Mouse (Mus musculus) CH12.LX (cell line): Measurements from ENCODE around the gene Zfp52. TPM values are rescaled to one million over a fixed set of nuclear protein-coding genes. Genes with fewer than 3 reads are reported as not detected.

Source experiments
- DNase-seq: peaks from one replicate; pipeline ENCODE4 v3.0.0-alpha.2; 2013; ENCODE audit errors: extremely low read depth
- H3K27ac ChIP-seq: 2 replicates; pipeline ENCODE4 v1.5.1; 2012; ENCODE audit warnings: low read depth, mild to moderate bottlenecking, control low read depth, moderate library complexity; ENCODE audit not compliant: insufficient read depth
- H3K27me3 ChIP-seq: replicated peaks from 2 replicates; pipeline ENCODE3; 2012; ENCODE audit warnings: inconsistent platforms
- H3K36me3 ChIP-seq, 2 experiments: replicated peaks in 1 of 2; 2 replicates each; pipeline versions ENCODE3 to v1.6.1; 2012; ENCODE audit warnings: inconsistent platforms in 1 of 2, low read length in 1 of 2, mild to moderate bottlenecking in 1 of 2, mixed read lengths in 1 of 2, moderate library complexity in 1 of 2; ENCODE audit not compliant: control insufficient read depth in 1 of 2, insufficient read depth in 1 of 2
- H3K4me1 ChIP-seq, 2 experiments: 2 replicates each; pipeline ENCODE4 v1.6.1; 2012; ENCODE audit warnings: inconsistent platforms in 1 of 2, moderate library complexity in 1 of 2; ENCODE audit not compliant: insufficient read depth in 2 of 2, control insufficient read depth in 1 of 2
- H3K4me2 ChIP-seq: 2 replicates; pipeline ENCODE4 v1.6.1; 2012; ENCODE audit warnings: low read depth, mild to moderate bottlenecking, control low read depth; ENCODE audit not compliant: poor library complexity, insufficient read depth, severe bottlenecking
- H3K4me3 ChIP-seq, 3 experiments: fragments of 150-350 bp in 1 of 3; sonication (generic) in 1 of 3; replicated peaks in 1 of 3; 2 replicates each; pipeline versions ENCODE3 to v1.5.1; 2011 to 2012; ENCODE audit warnings: low read depth in 2 of 3, low read length in 2 of 3, mild to moderate bottlenecking in 2 of 3, moderate library complexity in 2 of 3, control low read depth in 1 of 3, improper control_type of control experiment in 1 of 3, inconsistent platforms in 1 of 3, mixed read lengths in 1 of 3; ENCODE audit not compliant: poor library complexity in 1 of 3
- H3K79me2 ChIP-seq: replicated peaks from 2 replicates; pipeline ENCODE4 v1.6.1; 2012; ENCODE audit warnings: mild to moderate bottlenecking, moderate library complexity; ENCODE audit not compliant: control insufficient read depth, poor library complexity, insufficient read depth, severe bottlenecking; ENCODE audit errors: extremely low read depth
- H3K9ac ChIP-seq: 2 replicates; pipeline ENCODE4 v1.6.1; 2012; ENCODE audit warnings: low read depth, mild to moderate bottlenecking, control low read depth, moderate library complexity; ENCODE audit not compliant: insufficient read depth
- H3K9me3 ChIP-seq: replicated peaks from 2 replicates; pipeline ENCODE3; 2012; ENCODE audit warnings: low read length, inconsistent platforms, mixed read lengths
- BHLHE40 ChIP-seq: IDR thresholded peaks from 2 replicates; pipeline ENCODE4 v1.6.1; 2011; ENCODE audit warnings: mild to moderate bottlenecking, low read depth, low read length, improper control_type of control experiment
- CHD1 ChIP-seq: IDR thresholded peaks from 2 replicates; pipeline ENCODE4 v1.6.1; 2012; ENCODE audit warnings: low read depth, low read length, improper control_type of control experiment, inconsistent platforms
- CHD2 ChIP-seq: IDR thresholded peaks from 2 replicates; pipeline ENCODE4 v1.6.1; 2011; ENCODE audit warnings: low read length, improper control_type of control experiment
- CTCF ChIP-seq, 2 experiments: IDR thresholded peaks in 1 of 2; conservative IDR thresholded peaks in 1 of 2; 2 replicates each; pipeline ENCODE4 v1.5.1; 2011 to 2012; ENCODE audit warnings: low read depth in 2 of 2, low read length in 2 of 2, improper control_type of control experiment in 1 of 2, inconsistent platforms in 1 of 2, mild to moderate bottlenecking in 1 of 2, moderate library complexity in 1 of 2
- E2F4 ChIP-seq: IDR thresholded peaks from 2 replicates; pipeline ENCODE4 v1.6.1; 2011; ENCODE audit warnings: low read depth, low read length, improper control_type of control experiment; ENCODE audit not compliant: insufficient replicate concordance
- ELF1 ChIP-seq: IDR thresholded peaks from 2 replicates; pipeline ENCODE4 v1.6.1; 2014; ENCODE audit warnings: low read depth, mild to moderate bottlenecking, inconsistent platforms, low read length, improper control_type of control experiment
- EP300 ChIP-seq: IDR thresholded peaks from 2 replicates; pipeline ENCODE4 v1.6.1; 2011; ENCODE audit warnings: low read length, improper control_type of control experiment
- ETS1 ChIP-seq: conservative IDR thresholded peaks from 2 replicates; pipeline ENCODE4 v1.6.1; 2012; ENCODE audit warnings: low read depth, mild to moderate bottlenecking, inconsistent platforms, low read length, improper control_type of control experiment, moderate library complexity
- GABPA ChIP-seq: IDR thresholded peaks from 2 replicates; pipeline ENCODE4 v1.6.1; 2012; ENCODE audit warnings: low read depth, low read length, improper control_type of control experiment, inconsistent platforms; ENCODE audit not compliant: insufficient replicate concordance
- HCFC1 ChIP-seq: IDR thresholded peaks from 2 replicates; pipeline ENCODE4 v1.6.1; 2012; ENCODE audit warnings: low read depth, mild to moderate bottlenecking, inconsistent platforms, low read length, improper control_type of control experiment
- IRF4 ChIP-seq: IDR thresholded peaks from 2 replicates; pipeline ENCODE4 v1.6.1; 2014; ENCODE audit warnings: low read depth, mild to moderate bottlenecking, inconsistent platforms, low read length, improper control_type of control experiment
- JUN ChIP-seq: IDR thresholded peaks from 2 replicates; pipeline ENCODE4 v1.6.1; 2011; ENCODE audit warnings: low read depth, mild to moderate bottlenecking, low read length, improper control_type of control experiment, moderate library complexity; ENCODE audit not compliant: insufficient read depth
- JUND ChIP-seq: conservative IDR thresholded peaks from 2 replicates; pipeline ENCODE4 v1.6.1; 2011; ENCODE audit warnings: low read depth, low read length, improper control_type of control experiment
- KAT2A ChIP-seq: IDR thresholded peaks from 2 replicates; pipeline ENCODE4 v1.6.1; 2012; ENCODE audit warnings: low read length, improper control_type of control experiment, inconsistent platforms; ENCODE audit not compliant: insufficient replicate concordance
- MAFK ChIP-seq: IDR thresholded peaks from 2 replicates; pipeline ENCODE4 v1.6.1; 2011; ENCODE audit warnings: low read length, improper control_type of control experiment; ENCODE audit not compliant: insufficient replicate concordance
- MAX ChIP-seq: IDR thresholded peaks from 2 replicates; pipeline ENCODE4 v1.6.1; 2011; ENCODE audit warnings: low read length, improper control_type of control experiment
- MAZ ChIP-seq: IDR thresholded peaks from 2 replicates; pipeline ENCODE4 v1.6.1; 2012; ENCODE audit warnings: low read depth, mild to moderate bottlenecking, inconsistent platforms, low read length, improper control_type of control experiment, moderate library complexity
- MEF2A ChIP-seq: IDR thresholded peaks from 2 replicates; pipeline ENCODE4 v1.6.1; 2014; ENCODE audit warnings: low read depth, mild to moderate bottlenecking, inconsistent platforms, low read length, improper control_type of control experiment, borderline replicate concordance
- MXI1 ChIP-seq: IDR thresholded peaks from 2 replicates; pipeline ENCODE4 v1.6.1; 2011; ENCODE audit warnings: mild to moderate bottlenecking, low read depth, low read length, improper control_type of control experiment
- MYC ChIP-seq: IDR thresholded peaks from 2 replicates; pipeline ENCODE4 v1.6.1; 2011; ENCODE audit warnings: low read depth, mild to moderate bottlenecking, improper control_type of control experiment, low read length
- NELFE ChIP-seq: IDR thresholded peaks from 2 replicates; pipeline ENCODE4 v1.6.1; 2011; ENCODE audit warnings: low read depth, low read length, improper control_type of control experiment
- NRF1 ChIP-seq: IDR thresholded peaks from 2 replicates; pipeline ENCODE4 v1.6.1; 2014; ENCODE audit warnings: low read depth, mild to moderate bottlenecking, inconsistent platforms, low read length, improper control_type of control experiment, moderate library complexity
- POLR2A ChIP-seq: IDR thresholded peaks from 2 replicates; pipeline ENCODE4 v1.6.1; 2011; ENCODE audit warnings: low read depth, mild to moderate bottlenecking, improper control_type of control experiment, low read length
- POLR2AphosphoS2 ChIP-seq: IDR thresholded peaks from 2 replicates; pipeline ENCODE4 v1.6.1; 2011; ENCODE audit warnings: low read depth, low read length, improper control_type of control experiment
- RAD21 ChIP-seq: IDR thresholded peaks from 2 replicates; pipeline ENCODE4 v1.6.1; 2011; ENCODE audit warnings: low read depth, mild to moderate bottlenecking, low read length, improper control_type of control experiment, moderate library complexity
- RCOR1 ChIP-seq: conservative IDR thresholded peaks from 2 replicates; pipeline ENCODE4 v1.6.1; 2012; ENCODE audit warnings: low read depth, mild to moderate bottlenecking, inconsistent platforms, low read length, improper control_type of control experiment
- SIN3A ChIP-seq: IDR thresholded peaks from 2 replicates; pipeline ENCODE4 v1.6.1; 2012; ENCODE audit warnings: low read length, improper control_type of control experiment, inconsistent platforms
- SMC3 ChIP-seq: IDR thresholded peaks from 2 replicates; pipeline ENCODE4 v1.6.1; 2011; ENCODE audit warnings: low read depth, low read length, improper control_type of control experiment
- TBP ChIP-seq: conservative IDR thresholded peaks from 2 replicates; pipeline ENCODE4 v1.6.1; 2011; ENCODE audit warnings: low read depth, low read length, improper control_type of control experiment
- TCF12 ChIP-seq: IDR thresholded peaks from 2 replicates; pipeline ENCODE4 v1.6.1; 2014; ENCODE audit warnings: low read depth, mild to moderate bottlenecking, inconsistent platforms, low read length, improper control_type of control experiment
- UBTF ChIP-seq: IDR thresholded peaks from 2 replicates; pipeline ENCODE4 v1.6.1; 2012; ENCODE audit warnings: low read depth, mild to moderate bottlenecking, inconsistent platforms, low read length, improper control_type of control experiment, moderate library complexity
- USF1 ChIP-seq: IDR thresholded peaks from 2 replicates; pipeline ENCODE4 v1.6.1; 2014; ENCODE audit warnings: low read depth, mild to moderate bottlenecking, inconsistent platforms, low read length, improper control_type of control experiment
- USF2 ChIP-seq: conservative IDR thresholded peaks from 2 replicates; pipeline ENCODE4 v1.6.1; 2011; ENCODE audit warnings: low read depth, low read length, improper control_type of control experiment
- ZC3H11A ChIP-seq: IDR thresholded peaks from 2 replicates; pipeline ENCODE4 v1.6.1; 2012; ENCODE audit warnings: low read depth, mild to moderate bottlenecking, inconsistent platforms, low read length, improper control_type of control experiment
- ZKSCAN1 ChIP-seq: IDR thresholded peaks from 2 replicates; pipeline ENCODE4 v1.6.1; 2012; ENCODE audit warnings: low read depth, inconsistent platforms, low read length, improper control_type of control experiment, borderline replicate concordance
- ZMIZ1 ChIP-seq: IDR thresholded peaks from 2 replicates; pipeline ENCODE4 v1.6.1; 2012; ENCODE audit warnings: low read depth, mild to moderate bottlenecking, inconsistent platforms, low read length, improper control_type of control experiment
- ZNF384 ChIP-seq: IDR thresholded peaks from 2 replicates; pipeline ENCODE4 v1.6.1; 2012; ENCODE audit warnings: low read depth, low read length, improper control_type of control experiment, inconsistent platforms
- dilution Hi-C: fragments of 300-500 bp; cut with MboI; formaldehyde crosslinking; loops from 2 replicates; pipeline ENCODE4 v1.14.3; 2020; ENCODE audit warnings: low sequenced_read_pairs; ENCODE audit not compliant: extremely low pct_unique_long_range_greater_than_20kb, extremely low pct_ligation_motif_present
- in situ Hi-C: fragments of 300-500 bp; cut with MboI; formaldehyde crosslinking; loops from 3 replicates; pipeline ENCODE4 v1.14.3; 2019; ENCODE audit warnings: low sequenced_read_pairs, low pct_ligation_motif_present, low pct_unique_long_range_greater_than_20kb, mixed read lengths
- polyA plus RNA-seq: library from polyadenylated mRNA; unstranded; fragments of >175 nt; gene quantifications from 2 replicates; pipeline ENCODE4 v1.2.1, GENCODE M21; 2012; ENCODE audit warnings: low read depth; ENCODE audit not compliant: insufficient read length
- total RNA-seq, 2 experiments: library from RNA; depleted of rRNA; stranded (reverse); fragments of 300-350 nt in 1 of 2; fragments of >200 nt in 1 of 2; gene quantifications; 2 replicates each; pipeline ENCODE4 v1.2.3; 2012 to 2014

The Zfp52 gene
- 8.6 and 9.6 TPM in 2 replicates for total RNA-seq (2012; rRNA removed)
- 15.4 and 16.3 TPM in 2 replicates for total RNA-seq (2014; rRNA removed)
- polyA plus RNA-seq, result 5.9 and 6.4 TPM in 2 replicates

DNA sequence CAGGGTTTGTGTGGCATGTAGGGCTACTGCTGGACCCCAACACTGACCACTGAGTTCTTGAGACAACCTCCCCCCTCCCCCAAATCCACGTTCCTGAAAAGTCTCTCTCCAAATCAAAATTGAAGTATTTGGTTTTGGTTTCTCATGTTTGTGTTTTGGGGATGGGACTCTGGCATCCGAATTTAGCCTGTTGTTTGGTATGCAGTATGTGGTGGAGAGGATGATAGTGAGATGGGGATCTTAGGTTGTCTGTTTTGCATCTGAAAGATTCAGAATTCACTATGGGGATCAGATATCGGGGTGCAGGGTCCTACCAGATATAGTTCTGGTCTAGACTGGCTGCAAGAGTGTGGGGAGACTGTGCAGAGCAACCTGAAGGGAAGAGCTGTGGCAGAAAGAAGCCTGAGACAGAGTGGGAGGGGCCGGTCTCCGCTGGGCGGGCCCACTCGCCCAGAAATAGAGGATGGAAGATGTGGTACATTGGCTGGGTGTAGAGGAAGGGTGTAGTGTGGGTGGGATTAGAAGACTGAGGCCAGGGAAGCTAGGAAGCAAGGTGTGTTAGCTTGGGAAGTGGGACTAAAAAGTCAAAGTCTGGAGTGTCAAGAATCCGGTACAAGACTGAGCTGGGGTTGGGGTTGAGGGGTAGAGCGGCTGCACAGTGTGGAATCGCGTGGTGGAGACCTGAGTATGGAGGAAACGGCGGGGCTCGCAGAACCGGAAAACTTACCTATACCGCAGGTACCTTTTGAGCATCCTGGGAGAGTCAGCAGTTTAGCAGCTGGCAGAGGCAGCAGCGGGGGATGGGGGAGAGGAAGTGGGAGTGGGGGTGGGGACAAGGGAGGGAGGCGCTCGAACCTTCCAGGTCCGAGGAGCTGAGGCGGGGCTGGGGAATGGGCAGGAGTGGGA is at the start of gene Zfp52:
Gene Zfp52, plus strand, starts transcription at position 444 of the 906 bp plus-strand sequence.
- Histone ChIP-seq H3K9ac (peak within 1 kb of the TSS; percentile 83), H3K27me3 (no peaks in the 10 kb centered on the region), H3K4me1 (peaks cover 4 to 29% of the 10 kb centered on the region in 2 experiments; a peak in 3 of 4 replicates), H3K4me2 (peak within 1 kb of the TSS; percentile 99), H3K36me3 (peaks cover 0 to 16% of the 10 kb centered on the region in 2 experiments), H3K27ac (peak within 1 kb of the TSS; percentile 95), H3K9me3 (no peaks in the 10 kb centered on the region), H3K4me3 (peak within 1 kb of the TSS; percentile 73 to 97 (median 79)), H3K79me2 (peaks cover 13% of the 10 kb centered on the region)
- in situ Hi-C loops (no loop called here), dilution Hi-C loops (no loop called here)
- DNase-seq, result peak; percentile 79
- TF ChIP-seq ELF1, result peak; percentile 0; the same call in 1 of the 2 replicates
- no peak for TF ChIP-seq POLR2AphosphoS2
- 0 out of 2 replicates have a peak, but pooled peaks have one; percentile 44 for TF ChIP-seq NELFE
- peak; percentile 75 for TF ChIP-seq POLR2A
- TF ChIP-seq BHLHE40, result peak; percentile 21; the same call in 1 of the 2 replicates
- no peak for TF ChIP-seq USF1
- peak; percentile 46; the same call in 1 of the 2 replicates for TF ChIP-seq SIN3A
- 0 out of 2 replicates have a peak, but pooled peaks have one; percentile 19 for TF ChIP-seq MAX
- TF ChIP-seq NRF1, result no peak
- no peak; the same call in 1 of the 2 replicates for TF ChIP-seq RAD21
- TF ChIP-seq TBP, result no peak
- TF ChIP-seq USF2, result no peak
- TF ChIP-seq MYC, result no peak
- peak; percentile 20 for TF ChIP-seq MEF2A
- no peak for TF ChIP-seq E2F4
- no peak for TF ChIP-seq CHD1
- peak; percentile 38; the same call in 1 of the 2 replicates for TF ChIP-seq EP300
- TF ChIP-seq ZC3H11A, result no peak
- no peak for TF ChIP-seq UBTF
- TF ChIP-seq GABPA, result no peak
- TF ChIP-seq ETS1, result peak; percentile 69
- TF ChIP-seq MAFK, result peak; percentile 78; the same call in 1 of the 2 replicates
- TF ChIP-seq RCOR1, result no peak; the same call in 1 of the 2 replicates
- no peak for TF ChIP-seq MAZ
- no peak for TF ChIP-seq KAT2A
- peak; percentile 21 for TF ChIP-seq MXI1
- TF ChIP-seq JUND, result no peak
- TF ChIP-seq CTCF (conservative IDR thresholded peaks at IDR 0.05 in 1 of 2, IDR thresholded peaks at IDR 0.05 in 1 of 2; ENCODE audit: low read depth in 2 of 2, low read length in 2 of 2), result no peak
- peak; percentile 17; the same call in 1 of the 2 replicates for TF ChIP-seq HCFC1
- peak; percentile 94 for TF ChIP-seq CHD2
- no peak for TF ChIP-seq ZKSCAN1
- TF ChIP-seq JUN, result no peak
- no peak for TF ChIP-seq ZMIZ1
- TF ChIP-seq ZNF384, result no peak
- TF ChIP-seq TCF12, result peak; percentile 53; the same call in 1 of the 2 replicates
- TF ChIP-seq IRF4, result peak; percentile 80
- 0 out of 2 replicates have a peak, but pooled peaks have one; percentile 0 for TF ChIP-seq SMC3
